Mouse (Mus musculus) intestine, embryonic 14.5 days (tissue): ENCODE measurements around the gene Casp7. TPM values are rescaled to one million over a fixed set of nuclear protein-coding genes. Genes with fewer than 3 reads are reported as not detected.

Source experiments
- ATAC-seq: fragments of 200-750 bp; cut with Nextera tagmentation; replicated peaks from 2 replicates; pipeline ENCODE4 v1.8.0; 2017; ENCODE audit warnings: low read depth, moderate number of reproducible peaks, moderate TSS enrichment, moderate library complexity; ENCODE audit not compliant: low FRiP score, low TSS enrichment
- DNase-seq: peaks from one replicate; pipeline ENCODE4 v3.0.0-alpha.2; 2018; ENCODE audit warnings: low spot score
- H3K27ac ChIP-seq: fragments of 300-500 bp; sonication (generic); 2 replicates; pipeline ENCODE4 v1.5.1; 2014; ENCODE audit warnings: low read depth, mild to moderate bottlenecking, control low read depth
- H3K27me3 ChIP-seq: fragments of 300-500 bp; sonication (generic); replicated peaks from 2 replicates; pipeline ENCODE4 v1.6.1; 2014; ENCODE audit warnings: low read length, control low read depth; ENCODE audit not compliant: control insufficient read depth, insufficient read depth
- H3K36me3 ChIP-seq: fragments of 300-500 bp; sonication (generic); 2 replicates; pipeline ENCODE4 v1.6.1; 2014; ENCODE audit warnings: low read length, control low read depth; ENCODE audit not compliant: control insufficient read depth, insufficient read depth
- H3K4me1 ChIP-seq: fragments of 300-500 bp; sonication (generic); replicated peaks from 2 replicates; pipeline ENCODE4 v1.6.1; 2014; ENCODE audit warnings: low read length, control low read depth, mixed read lengths; ENCODE audit not compliant: control insufficient read depth, insufficient read depth
- H3K4me2 ChIP-seq: fragments of 300-500 bp; sonication (generic); 2 replicates; pipeline ENCODE4 v1.6.1; 2014; ENCODE audit warnings: low read length
- H3K4me3 ChIP-seq: fragments of 300-500 bp; sonication (generic); 2 replicates; pipeline ENCODE4 v1.5.1; 2014; ENCODE audit warnings: low read depth, low read length, control low read depth, mixed read lengths
- H3K9ac ChIP-seq: fragments of 300-500 bp; sonication (generic); 2 replicates; pipeline ENCODE4 v1.6.1; 2014; ENCODE audit warnings: mild to moderate bottlenecking, low read length
- H3K9me3 ChIP-seq: fragments of 300-500 bp; sonication (generic); 2 replicates; pipeline ENCODE4 v1.6.1; 2016; ENCODE audit warnings: low read length, control low read depth; ENCODE audit not compliant: control insufficient read depth
- WGBS: fragments of 180-500 bp; shearing (Covaris S2); extraction: QIAGEN DNeasy Blood & Tissue Kit; methylation state at CpG from one replicate; pipeline ENCODE4 v1.1.7; 2014; 5-methylcytosine and 5-hydroxymethylcytosine counted together
- polyA plus RNA-seq: library from polyadenylated mRNA; unstranded; fragments of >200 nt; fragmentation: Nextera tagmentation; extraction: Ambion mirVana; gene quantifications from 2 replicates; pipeline ENCODE4 v1.2.1, GENCODE M21; 2014

Casp7 gene
- polyA plus RNA-seq, 1 experiment from 2014 or later = 27.1 TPM

DNA sequence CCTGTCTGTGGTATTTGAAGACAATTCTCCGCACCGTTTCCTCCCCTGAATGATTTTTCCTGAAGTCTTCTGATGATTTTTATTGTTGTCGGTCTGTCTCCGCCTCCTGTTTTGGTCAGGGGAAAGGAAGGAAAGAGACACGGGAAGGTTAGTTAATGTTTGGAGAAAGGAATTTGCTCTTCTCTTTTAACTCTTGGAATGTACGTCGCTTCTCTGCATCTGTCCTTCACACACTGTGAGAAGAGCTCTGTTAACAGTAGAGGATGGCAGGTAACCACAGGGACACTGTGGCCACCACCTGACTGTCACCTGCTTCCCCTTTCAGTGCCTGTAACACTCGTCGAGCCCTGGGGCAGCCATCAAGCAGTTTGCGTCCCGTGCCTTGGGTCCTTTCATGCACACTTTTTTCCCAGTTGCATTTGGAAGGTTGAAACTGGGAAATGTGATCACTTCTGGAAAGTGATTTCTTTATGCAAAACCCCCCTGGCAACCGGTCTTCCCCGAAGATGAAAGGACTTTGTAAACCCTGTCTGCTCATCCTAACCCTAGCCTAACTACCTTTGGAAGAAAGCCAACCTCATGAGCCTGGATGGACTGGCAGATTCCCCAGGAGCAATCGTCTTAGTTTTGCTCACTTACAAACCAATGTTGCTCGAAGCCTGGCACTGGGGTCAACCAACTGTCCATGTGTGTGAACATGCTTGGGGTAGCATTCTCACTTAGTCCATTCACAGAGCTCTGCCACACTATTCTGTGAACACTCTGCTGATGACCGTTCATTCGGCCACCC is 27.9 kb downstream of the Casp7 start:
- no peak for DNase-seq
- no peaks in the 10 kb centered on the region for H3K27me3 ChIP-seq
- no peak overlapping the region for H3K4me3 ChIP-seq
- ATAC-seq = no peak
- peaks cover 39% of the 10 kb centered on the region for H3K4me1 ChIP-seq
- no peak overlapping the region for H3K9ac ChIP-seq
- H3K9me3 ChIP-seq = no peaks in the 10 kb centered on the region
- H3K36me3 ChIP-seq = no peaks in the 10 kb centered on the region
- WGBS = 59% methylated on average over 17 of the region's 17 CpGs
- H3K4me2 ChIP-seq = no peak overlapping the region
- peak overlapping the region; percentile 68; the same call in 1 of the 2 replicates for H3K27ac ChIP-seq

GRCm38 (mm10) chr19:56425492-56425891 is 28.6 kb downstream of the Casp7 start:
- no peaks in the 10 kb centered on the region for H3K36me3 ChIP-seq
- H3K9ac ChIP-seq = no peak overlapping the region
- H3K4me3 ChIP-seq = no peak overlapping the region
- peak overlapping the region; percentile 2; the same call in 1 of the 2 replicates for H3K4me2 ChIP-seq
- WGBS = 48% methylated on average over 9 of the region's 9 CpGs
- ATAC-seq (no peak; the same call in 1 of the 2 replicates), DNase-seq (no peak)
- H3K27me3 ChIP-seq = no peaks in the 10 kb centered on the region
- H3K27ac ChIP-seq = peak overlapping the region; percentile 68
- H3K4me1 ChIP-seq = peaks cover 39% of the 10 kb centered on the region
- H3K9me3 ChIP-seq = no peaks in the 10 kb centered on the region

- peaks cover 10% of the 10 kb centered on the region for H3K36me3 ChIP-seq
- WGBS = 57% methylated on average over 8 of the region's 8 CpGs
- no peak overlapping the region for H3K4me3 ChIP-seq
- no peaks in the 10 kb centered on the region for H3K9me3 ChIP-seq
- no peaks in the 10 kb centered on the region for H3K27me3 ChIP-seq
- no peak for DNase-seq
- no peak overlapping the region for H3K27ac ChIP-seq
- H3K9ac ChIP-seq = no peak overlapping the region
- H3K4me2 ChIP-seq = no peak overlapping the region
- ATAC-seq = no peak
- H3K4me1 ChIP-seq = peaks cover 18% of the 10 kb centered on the region
These were observed 33.4 kb downstream of the Casp7 start for GRCm38 (mm10) chr19:56430369-56430768.

GRCm38 (mm10) chr19:56432706-56433105 is 35.8 kb downstream of the Casp7 start:
- Histone ChIP-seq H3K4me1 (peaks cover 5% of the 10 kb centered on the region; the same call in 1 of the 2 replicates), H3K9me3 (no peaks in the 10 kb centered on the region), H3K4me2 (no peak overlapping the region), H3K27me3 (no peaks in the 10 kb centered on the region), H3K9ac (no peak overlapping the region), H3K27ac (no peak overlapping the region), H3K36me3 (peaks cover 25% of the 10 kb centered on the region), H3K4me3 (no peak overlapping the region)
- DNase-seq = no peak
- ATAC-seq = no peak
- 58% methylated on average over 10 of the region's 10 CpGs for WGBS

- Histone ChIP-seq H3K4me3 (no peak overlapping the region), H3K27me3 (no peaks in the 10 kb centered on the region), H3K4me2 (no peak overlapping the region), H3K27ac (no peak overlapping the region), H3K9me3 (no peaks in the 10 kb centered on the region), H3K4me1 (peaks cover 7% of the 10 kb centered on the region; the same call in 1 of the 2 replicates), H3K9ac (no peak overlapping the region), H3K36me3 (peaks cover 26% of the 10 kb centered on the region)
- DNase-seq (no peak), ATAC-seq (no peak)
- WGBS = 85% methylated on average over 7 of the region's 7 CpGs
These were observed 36.7 kb downstream of the Casp7 start for GRCm38 (mm10) chr19:56433581-56433980.

DNA sequence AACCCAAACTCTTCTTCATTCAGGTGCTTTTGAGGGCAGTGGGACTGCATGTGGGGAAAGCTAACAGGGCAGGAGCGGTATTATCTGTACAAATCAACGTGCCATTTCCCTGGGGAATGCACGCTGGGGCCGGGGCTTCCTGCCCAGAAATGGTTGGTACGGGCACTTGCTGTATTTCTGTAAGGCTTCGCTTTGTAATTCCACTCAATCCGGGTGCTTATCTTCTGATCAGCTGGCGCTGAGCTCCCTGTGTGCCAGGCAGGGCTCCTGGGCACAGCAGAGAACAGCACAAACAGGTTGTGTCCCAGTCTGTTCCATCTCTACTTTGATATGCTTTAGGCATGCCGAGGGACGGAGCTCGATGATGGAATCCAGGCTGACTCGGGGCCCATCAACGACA is 39.5 kb downstream of the Casp7 start:
- Histone ChIP-seq H3K4me2 (no peak overlapping the region), H3K27ac (no peak overlapping the region), H3K9ac (no peak overlapping the region), H3K9me3 (no peaks in the 10 kb centered on the region), H3K27me3 (no peaks in the 10 kb centered on the region), H3K36me3 (peaks cover 30% of the 10 kb centered on the region), H3K4me3 (no peak overlapping the region), H3K4me1 (peaks cover 9% of the 10 kb centered on the region; the same call in 1 of the 2 replicates)
- 78% methylated on average over 13 of the region's 13 CpGs for WGBS
- no peak for ATAC-seq
- no peak for DNase-seq

- Histone ChIP-seq H3K27me3 (no peaks in the 10 kb centered on the region), H3K36me3 (peaks cover 30% of the 10 kb centered on the region), H3K4me2 (no peak overlapping the region), H3K4me1 (0 out of 2 replicates have a peak, but pooled peaks cover 7% of the 10 kb centered on the region), H3K9me3 (no peaks in the 10 kb centered on the region), H3K9ac (no peak overlapping the region), H3K27ac (peak overlapping the region; percentile 27; the same call in 1 of the 2 replicates), H3K4me3 (no peak overlapping the region)
- DNase-seq (no peak), ATAC-seq (no peak)
- 62% methylated on average over 7 of the region's 7 CpGs for WGBS
These were observed 41.6 kb downstream of the Casp7 start for GRCm38 (mm10) chr19:56438357-56439071.

DNA sequence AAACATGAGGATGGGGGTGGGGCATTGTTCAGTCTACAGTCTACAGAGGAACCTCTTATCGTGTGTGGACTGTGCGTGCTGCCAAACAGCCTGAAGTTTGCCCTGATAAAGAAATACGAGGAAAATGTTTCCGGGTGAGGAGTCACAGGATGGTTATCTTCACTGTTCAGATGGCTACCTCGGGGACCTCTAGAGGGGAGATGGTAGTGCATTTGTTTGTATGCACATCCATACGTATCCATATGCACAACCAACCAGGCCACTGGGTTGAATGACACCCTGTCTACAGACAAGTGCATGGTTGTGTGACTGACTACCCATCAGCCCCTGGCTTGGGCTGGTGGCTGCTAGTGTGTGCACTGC is 42.1 kb downstream of the Casp7 start:
- Histone ChIP-seq H3K9ac (no peak overlapping the region), H3K4me1 (peaks cover 11% of the 10 kb centered on the region; the same call in 1 of the 2 replicates), H3K9me3 (no peaks in the 10 kb centered on the region), H3K4me2 (no peak overlapping the region), H3K27me3 (no peaks in the 10 kb centered on the region), H3K36me3 (peaks cover 25% of the 10 kb centered on the region), H3K27ac (0 out of 2 replicates have a peak overlapping the region, but pooled peaks have one; percentile 27), H3K4me3 (no peak overlapping the region)
- 73% methylated on average over 6 of the region's 6 CpGs for WGBS
- ATAC-seq (no peak), DNase-seq (no peak)
